Mouse (Mus musculus): ENCODE measurements around the gene Slc16a4.

Slc16a4 gene

DNA sequence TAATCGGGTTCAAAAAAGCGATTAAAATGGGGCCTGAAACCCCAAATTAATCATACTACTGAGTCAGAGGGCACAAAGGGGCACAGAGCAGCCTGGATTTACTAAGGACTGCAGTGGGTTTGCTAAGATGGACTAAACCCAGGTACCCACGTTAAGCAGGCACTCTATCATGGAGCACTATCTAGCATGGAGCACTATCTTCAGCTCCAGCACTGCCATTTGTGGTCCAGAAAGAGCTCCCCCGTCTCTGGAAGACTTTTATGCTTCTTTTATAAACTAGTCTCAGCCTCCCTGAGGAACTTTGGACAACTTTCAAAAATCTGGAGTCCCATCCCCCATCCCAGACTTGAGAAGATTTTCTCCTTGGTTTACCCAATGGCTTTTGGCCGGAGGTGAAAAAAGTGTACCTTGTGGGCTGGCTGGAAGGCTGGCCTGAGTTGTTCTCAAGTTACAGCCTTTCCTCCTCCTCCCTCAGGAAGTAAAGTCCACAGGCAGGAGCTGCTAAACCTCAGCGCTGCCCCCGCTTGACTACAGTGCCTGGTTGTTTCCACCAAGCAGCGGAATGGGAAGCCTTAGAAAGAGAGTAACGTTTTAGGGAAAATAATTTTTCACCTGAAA is at the start of gene Slc16a4:
Slc16a4 (plus strand) TSS at position 467 of the 618 bp plus-strand sequence.
- DNase-seq (ENCODE audit: low spot score): no peak

DNA sequence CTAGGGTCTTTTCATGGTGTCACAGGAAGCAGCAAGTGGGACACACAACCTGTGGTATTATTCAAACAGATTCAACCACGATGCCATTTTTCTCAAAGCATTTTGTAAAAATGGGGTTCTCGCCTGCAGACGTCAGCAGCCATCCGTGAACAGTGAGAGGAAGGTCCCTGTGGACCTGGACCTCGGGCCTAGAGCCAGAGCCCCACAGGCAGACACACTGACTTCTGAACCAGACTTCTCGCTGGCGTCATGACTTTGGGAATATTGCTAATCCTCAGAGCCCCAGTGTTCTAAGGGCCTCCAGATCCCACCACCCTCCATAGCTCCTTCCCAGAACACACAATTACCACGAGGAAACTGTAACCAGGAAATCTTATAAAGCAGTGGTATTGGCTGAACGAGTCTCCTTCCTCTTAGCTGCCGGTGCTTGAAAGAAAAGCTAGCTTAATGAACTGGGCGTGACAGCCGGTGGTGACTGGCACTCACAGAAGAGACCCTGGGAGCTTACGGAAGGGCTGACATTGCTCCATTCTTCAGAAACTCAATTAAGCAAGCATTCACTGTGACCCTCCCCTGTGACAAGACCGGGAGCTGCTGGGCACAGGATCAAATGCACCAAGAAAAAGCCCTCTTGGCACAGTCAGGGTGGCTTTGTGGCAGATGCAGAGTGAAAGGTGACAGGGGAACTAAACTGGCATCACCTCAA is 49.5 kb upstream of the Slc16a4 start:
- no peak for DNase-seq (ENCODE audit: low spot score)

DNA sequence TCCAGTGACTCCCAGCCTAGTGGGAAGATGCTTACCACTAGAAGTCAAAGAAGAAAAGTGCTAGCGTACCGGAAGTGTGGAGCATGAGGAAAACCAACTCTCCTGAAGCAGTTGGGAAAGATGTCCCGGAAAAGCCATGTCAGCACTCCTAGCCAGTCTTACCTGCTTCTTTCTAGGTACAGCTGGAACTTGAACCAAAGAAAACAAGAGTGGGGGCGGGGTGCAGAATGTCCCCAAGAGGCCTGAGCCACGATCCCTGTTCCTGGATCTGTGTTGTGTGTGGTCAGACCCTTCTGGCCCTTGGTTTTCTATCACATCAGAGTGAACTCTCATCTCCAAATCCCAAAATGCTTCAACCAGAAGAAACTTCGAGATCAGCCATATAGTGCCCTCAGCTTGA is 44.2 kb upstream of the Slc16a4 start:
- no peak for DNase-seq (ENCODE audit: low spot score)

DNA sequence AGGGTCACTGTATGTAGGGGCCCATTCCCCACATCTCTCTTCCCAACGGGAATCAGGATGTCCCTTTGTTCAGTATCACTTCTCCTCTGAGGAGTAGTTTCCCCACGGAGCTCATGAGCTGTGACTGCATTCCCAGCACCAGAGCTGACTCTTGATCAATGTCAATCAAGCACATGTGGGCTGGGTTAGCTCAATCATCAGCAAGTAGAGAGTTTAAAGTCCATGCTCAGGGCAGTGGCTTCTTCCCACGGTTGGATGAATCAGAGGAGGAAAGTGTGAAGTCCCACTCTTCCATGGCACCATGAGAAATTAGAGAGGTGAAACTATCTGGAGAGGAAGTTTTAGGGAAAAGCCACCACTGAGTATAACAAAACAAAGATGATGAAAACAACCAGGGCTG is 42.0 kb upstream of the Slc16a4 start:
- no peak for DNase-seq (ENCODE audit: low spot score)

DNA sequence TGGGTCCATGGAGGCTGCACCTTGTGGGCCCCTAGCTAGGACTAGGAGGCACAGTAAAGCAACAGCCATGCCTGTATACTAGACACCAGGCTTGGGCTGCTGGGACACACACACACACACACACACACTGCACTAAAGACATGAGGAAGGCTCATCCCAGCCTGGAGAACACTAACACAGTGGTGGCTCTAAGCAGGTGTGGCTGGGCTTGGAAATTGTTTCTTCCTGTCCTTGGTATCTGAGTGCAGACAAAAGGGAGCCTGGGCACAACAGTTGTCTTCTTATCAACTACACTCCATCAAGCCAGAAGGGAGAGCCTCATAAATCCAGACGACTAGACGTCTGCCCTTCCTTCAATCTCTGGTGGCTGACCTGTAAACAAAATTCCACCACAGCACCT is 40.7 kb upstream of the Slc16a4 start:
- DNase-seq (ENCODE audit: low spot score): no peak

DNA sequence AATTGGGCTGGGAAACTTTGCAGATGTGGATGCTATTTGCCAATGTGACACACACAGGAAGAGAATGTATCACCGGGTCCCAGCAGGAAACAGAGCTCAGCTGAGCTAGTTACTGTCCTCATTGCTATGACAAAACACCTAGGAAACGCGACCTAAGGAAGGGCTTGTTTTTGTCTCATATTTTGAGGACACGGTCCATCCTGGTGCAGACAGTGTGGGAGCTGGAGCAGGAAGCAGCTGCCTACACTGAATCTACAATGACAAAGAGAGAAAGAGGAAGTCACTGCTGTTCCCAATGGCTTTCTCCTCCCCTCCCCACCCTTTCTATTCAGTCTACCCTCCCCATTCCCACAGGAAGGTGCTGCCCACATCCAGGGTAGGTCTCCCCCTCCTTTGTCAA is 39.0 kb upstream of the Slc16a4 start:
- DNase-seq (ENCODE audit: low spot score): no peak

DNA sequence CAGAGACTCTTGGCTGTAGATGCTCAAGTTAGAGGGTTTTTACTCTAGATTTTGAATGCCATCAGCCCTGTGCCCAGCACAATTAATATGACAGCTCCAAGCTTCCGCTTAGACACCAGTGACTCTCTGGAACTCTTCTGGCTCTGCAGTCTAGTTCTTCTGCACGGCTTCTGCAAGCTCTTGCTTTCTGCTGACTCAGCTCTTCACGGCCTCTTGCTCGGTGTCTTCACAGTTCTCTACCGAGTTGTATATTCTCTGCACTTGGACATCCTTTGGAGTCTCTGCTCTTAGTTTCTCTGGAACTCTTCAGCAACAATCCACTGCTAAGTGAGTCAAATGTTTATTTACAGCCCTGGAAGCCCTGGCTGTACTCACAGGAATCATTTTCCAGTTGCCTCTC is 37.1 kb upstream of the Slc16a4 start:
- DNase-seq (ENCODE audit: low spot score): no peak

DNA sequence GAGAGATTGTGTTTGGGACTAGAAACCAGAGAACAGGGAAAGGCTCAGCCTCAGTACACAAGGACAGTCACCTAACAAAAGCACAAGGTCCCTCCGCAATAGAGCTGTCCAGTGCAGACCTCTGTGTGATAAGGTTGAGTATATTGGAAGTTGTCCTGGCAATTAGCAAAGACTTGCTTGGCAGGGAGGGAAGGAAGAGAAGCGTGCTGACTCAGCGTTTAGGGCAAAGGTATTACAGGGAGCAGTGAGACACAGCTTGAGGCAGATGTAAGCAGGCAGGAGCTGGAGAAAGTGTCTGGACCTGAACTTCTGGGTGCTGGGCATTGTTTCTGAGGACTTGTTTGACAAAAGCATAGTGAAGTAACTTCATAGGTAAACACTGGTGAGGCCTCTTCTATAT is 35.0 kb upstream of the Slc16a4 start:
- no peak for DNase-seq (ENCODE audit: low spot score)

DNA sequence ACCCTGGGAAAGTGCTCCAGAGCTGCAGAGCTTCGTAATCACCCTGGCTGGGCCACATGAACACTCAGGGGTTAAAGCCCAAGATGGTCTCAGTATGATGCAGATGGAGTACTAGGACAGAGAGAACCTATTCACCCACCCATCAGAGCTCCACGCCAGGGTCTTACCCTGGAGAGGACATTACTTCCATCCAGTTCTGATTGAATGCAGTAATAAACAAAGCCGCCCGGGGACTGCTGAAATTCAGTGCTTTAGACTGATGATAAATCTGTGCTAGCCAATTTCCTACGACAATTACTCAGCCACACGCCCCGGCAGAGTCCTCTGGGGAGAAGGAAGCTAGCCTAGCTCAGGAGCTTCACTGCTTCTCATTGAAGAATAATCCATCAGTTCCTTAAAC is 34.3 kb upstream of the Slc16a4 start:
- no peak for DNase-seq (ENCODE audit: low spot score)

DNA sequence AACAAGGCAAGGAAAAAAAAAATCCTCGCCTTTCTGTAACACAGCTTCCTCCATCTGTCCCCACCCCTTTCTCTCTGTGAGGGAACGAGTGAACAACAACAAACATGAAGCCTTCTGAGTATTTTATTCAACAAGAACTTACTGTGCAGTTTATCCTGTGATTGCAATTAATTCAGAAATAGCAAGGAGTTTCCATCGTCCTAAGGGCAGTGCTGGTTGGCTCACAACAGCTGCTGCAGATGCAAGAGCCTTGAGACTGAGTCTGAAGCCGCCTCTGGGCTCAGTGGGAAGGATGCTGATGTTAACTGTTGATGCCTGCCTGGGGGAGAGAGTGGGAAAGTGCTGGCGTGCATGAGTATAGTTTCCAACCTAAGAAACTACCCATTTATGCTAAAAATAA is 33.1 kb upstream of the Slc16a4 start:
- no peak for DNase-seq (ENCODE audit: low spot score)

DNA sequence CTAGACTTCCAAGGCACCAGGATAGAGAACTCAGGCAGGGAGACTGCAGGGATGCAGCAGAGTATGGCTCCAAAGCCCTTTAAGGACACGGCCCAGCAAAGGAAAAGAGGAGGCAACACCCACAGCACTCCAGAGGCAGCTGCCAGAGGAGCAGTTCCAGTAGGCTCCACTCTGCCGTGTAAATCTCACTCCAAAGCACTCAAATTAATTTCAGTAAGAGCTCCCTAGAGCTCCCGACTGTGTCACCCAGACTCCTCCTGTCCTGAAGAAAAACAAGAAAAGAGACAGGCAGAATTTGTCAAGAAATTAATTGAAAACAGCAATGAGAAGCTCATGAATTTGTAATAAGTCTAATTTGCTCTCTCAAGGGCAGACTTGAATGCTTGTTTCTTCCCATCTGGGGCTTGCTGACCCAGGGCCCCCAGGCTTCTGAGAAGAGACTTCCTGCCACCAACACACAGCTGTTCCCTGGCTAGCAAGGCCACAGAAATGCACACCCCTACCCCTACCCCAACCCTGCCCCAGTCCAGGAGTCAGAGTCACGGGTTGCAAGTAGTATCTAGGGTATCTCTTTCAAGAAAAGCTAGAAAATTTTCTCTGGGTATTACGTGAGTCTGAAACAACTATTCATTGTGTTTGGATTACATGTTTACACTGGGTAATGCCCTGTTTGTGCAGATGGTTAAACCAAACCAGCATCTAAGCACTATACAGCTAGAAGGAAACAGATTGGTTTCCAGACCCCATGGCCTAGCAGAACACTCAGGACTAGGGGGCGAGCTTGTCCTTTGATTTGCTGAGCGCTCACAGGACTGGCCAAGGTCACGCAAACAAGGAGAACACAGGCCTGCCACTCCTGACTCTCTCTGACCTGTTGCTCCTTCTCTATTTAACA is 29.8 kb upstream of the Slc16a4 start:
- no peak for DNase-seq (ENCODE audit: low spot score)

DNA sequence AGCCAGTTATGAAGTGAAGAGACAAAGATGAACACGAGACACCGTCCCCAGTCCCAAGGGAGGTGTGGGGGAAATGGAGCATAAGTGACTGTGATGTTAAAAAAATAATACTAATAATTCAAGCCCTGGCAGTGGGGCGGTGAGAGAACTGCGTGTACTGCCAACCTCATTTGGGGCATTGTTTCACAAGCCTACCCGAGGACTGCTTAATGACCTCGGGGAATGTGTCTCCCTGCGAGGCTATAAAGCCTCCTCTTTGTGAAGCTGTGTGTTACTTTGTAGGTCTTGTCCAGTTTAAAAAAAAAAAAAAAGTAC is 29.2 kb upstream of the Slc16a4 start:
- DNase-seq (ENCODE audit: low spot score): no peak

DNA sequence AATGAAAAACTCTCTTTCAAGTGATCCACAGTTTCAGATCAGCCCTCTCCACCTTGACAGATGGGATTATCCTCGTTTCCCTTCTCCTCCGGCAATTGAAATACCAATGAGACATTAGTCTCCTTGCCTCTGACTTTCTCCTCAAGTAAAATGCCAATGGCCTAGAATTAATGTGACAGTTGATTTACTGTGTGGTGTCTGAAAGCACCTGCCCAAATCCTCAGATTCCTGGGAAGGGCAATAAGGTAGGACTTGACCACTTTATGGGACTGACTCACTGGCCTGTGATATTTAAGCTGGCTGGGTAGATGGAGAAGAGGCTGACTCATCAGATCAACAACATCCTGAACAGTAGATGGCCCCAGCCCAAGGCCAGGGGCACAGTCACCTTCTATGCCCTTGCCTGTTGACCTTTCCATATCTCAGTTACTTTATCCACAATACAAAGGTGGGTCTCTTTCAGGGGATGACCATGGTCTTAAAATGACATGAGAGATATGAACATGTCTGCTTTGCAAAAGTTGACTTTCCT is 24.1 kb upstream of the Slc16a4 start:
- DNase-seq (ENCODE audit: low spot score): no peak

DNA sequence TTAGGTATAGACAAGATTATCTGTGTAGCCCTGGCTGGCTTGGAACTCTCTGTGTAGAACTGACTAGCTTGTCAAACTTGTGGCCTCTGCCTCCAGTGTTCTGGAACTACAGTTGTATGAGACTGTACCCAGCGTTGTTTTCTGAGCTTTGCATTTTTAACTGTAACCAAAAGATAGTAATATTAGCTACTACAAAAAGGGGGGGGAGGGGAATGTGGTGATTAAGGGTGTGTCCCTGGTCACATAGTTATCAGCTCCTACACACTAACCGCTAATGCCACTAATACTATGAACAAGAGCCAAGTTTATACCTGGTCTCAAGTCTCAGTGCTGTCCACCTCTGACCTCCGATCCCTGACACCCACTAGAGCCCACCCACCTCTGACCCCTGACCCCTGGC is 18.6 kb upstream of the Slc16a4 start:
- DNase-seq (ENCODE audit: low spot score): no peak

DNA sequence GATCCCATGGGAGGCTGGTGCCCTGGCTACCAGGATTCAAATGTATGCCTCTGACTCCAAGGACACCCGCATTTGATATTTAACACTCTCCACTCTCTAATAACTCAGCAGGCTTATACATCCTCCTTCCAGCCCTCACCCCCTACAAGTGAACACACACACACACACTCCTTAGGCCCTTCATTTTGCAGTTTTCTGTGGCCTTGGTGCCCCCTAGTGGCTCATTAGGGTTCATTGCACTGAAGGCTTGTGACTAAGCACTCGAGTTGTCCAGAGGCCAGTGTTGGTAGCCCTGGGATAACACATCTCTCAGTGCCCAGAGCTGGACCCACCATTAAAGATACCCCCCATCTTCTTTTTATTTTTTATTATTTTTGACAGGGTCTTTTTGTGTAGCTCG is 17.2 kb upstream of the Slc16a4 start:
- peak; percentile 66 for DNase-seq (ENCODE audit: low spot score)

DNA sequence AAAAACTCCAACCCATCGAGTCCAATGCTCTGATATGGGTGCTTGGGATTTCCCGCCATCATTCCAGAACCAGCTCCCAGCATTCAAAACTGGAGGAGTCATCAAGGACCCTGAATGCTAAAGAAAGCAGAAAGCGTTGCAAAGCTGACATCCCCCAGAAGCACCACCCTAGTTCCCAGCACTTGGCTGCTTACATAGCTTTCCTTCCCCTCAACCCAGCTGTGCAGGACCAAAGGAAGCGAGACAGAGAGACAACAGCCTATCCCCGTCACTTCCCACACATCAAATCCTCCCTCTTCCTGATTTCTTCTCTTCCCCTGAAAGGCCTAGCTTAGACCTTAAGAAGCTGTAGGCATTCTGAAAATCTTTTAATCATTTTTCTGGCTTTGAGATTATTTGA is 15.7 kb upstream of the Slc16a4 start:
- DNase-seq (ENCODE audit: low spot score): no peak

DNA sequence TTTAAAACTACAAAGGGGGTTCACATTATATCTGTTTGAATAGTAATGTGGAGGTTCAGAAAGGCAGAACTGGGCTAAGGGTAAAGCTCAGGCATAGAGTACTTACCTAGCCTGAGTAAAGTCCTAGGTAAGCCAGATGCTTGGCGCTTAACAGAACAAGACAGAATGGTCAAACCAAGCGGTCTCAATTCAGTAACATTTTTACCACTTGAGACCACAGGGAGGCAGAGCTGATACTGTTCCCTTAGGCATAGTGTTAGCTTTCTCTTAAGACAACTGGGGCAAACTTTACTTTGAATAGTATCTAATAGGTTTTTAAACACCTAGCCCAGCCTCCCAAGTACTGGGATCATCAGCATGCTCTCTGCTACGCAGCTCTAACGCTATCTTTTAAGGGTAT is 15.0 kb upstream of the Slc16a4 start:
- DNase-seq (ENCODE audit: low spot score): peak; percentile 14

DNA sequence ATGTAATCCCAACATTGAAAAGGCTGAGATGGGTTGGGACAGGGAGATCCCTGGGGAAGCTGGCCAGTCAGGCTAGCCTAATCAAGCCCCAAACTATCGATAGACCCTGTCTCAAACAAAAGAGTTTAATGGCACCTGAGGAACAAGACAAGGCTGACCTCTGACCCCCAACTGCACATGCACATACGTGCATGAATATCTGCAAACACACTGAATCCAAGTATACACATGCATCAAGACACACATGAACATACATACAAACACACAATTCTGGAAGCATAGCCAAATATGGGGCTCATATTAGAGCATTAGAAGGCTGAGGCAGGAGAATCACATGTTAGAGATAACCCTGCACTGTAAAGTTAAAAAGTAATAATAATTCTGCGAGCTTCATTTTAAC is 14.4 kb upstream of the Slc16a4 start:
- no peak for DNase-seq (ENCODE audit: low spot score)

DNA sequence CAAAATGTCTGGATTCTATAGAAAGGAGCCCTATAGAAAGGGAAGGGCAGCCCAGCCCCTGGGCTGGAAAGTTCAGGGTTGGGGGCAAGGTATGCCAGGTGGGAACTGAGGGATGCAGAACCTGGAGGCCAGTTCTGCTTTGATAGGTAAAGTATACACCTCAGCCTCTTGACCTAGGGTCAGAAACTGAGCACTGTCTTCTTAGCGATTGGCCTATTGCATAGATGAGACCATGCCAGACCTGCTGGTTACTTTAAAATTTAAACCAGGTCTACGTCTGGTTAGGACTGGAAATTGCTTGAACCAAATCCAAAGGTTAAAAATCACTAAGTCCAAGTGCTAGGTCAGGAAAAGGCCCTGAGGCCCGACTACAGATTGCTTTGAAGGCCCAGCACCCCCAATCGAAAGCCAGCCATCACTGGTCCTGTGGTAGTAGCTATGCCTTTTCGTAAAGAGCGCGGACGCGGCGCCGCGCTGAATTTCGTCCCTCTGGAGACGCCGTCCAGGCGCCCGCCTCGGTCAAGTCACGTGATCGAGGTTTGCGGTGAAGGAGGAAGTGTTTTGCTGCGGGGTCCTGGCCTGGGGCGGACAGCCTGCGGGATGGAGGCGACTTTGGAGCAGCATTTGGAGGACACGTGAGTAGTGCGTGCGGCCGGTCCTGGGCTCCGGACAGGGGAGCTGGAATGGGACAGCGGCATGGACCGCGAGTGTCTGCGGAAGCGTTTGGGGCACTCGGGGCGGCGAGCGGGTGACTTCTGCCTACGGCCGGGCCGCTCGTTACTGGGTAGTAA is 12.4 kb upstream of the Slc16a4 start, which contains the start of gene Lamtor5:
Lamtor5 (plus strand) TSS at position 380 of the 791 bp plus-strand sequence.
- DNase-seq (ENCODE audit: low spot score): peak; percentile 89

DNA sequence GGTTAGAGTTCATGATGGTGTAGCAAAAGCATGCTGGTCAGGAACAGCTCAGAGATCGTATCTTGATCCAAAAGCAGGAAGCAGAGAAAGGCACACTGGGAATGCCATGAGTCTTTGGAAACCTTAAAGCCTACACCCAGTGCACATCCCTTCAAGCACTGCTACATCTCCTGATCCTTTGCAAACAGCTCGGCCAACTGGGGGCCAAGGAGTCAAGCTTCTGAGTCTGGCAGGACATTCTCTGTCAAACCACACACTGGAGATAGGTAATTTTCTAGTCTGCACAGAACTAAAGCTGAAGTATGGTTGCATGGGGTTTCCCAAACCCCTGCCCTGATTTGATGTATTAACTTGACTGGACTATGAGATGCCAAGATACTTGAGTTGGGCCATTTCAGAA is 4.9 kb upstream of the Slc16a4 start:
- no peak for DNase-seq (ENCODE audit: low spot score)

DNA sequence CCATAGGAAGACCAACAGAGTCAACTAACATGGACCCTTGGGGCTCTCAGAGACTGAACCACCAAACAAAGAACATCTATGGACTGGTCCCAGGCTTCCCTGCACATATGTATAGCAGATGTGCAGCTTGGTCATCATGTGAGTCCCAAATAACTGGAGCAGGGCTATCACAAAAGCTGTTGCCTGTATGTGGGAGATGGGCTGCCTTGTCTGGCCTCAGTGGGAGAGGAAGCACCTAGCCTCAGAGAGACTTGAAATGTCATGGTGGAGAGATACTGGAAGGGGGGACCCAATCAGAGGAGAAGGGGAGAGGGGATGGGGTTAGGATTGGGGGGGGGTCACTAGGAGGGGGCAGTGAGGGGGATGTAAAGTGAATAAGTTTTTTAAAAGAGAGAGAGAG is 3.7 kb upstream of the Slc16a4 start:
- no peak for DNase-seq (ENCODE audit: low spot score)

Measured in MN1 (cell line).